Mouse (Mus musculus): ENCODE results near the gene Inava.

- TF ChIP-seq CTCF (IDR thresholded peaks at IDR 0.05; ENCODE audit: extremely low read depth, insufficient read depth, low read length) (no peak), POLR2A (IDR thresholded peaks at IDR 0.05; ENCODE audit: extremely low read depth, insufficient read depth, low read length) (no peak)
Measured at GRCm38 (mm10) chr1:136253472-136253871, 19.4 kb upstream of the Inava start.
